Mouse (Mus musculus): Measurements from ENCODE around the gene Tmem120b.

DNA sequence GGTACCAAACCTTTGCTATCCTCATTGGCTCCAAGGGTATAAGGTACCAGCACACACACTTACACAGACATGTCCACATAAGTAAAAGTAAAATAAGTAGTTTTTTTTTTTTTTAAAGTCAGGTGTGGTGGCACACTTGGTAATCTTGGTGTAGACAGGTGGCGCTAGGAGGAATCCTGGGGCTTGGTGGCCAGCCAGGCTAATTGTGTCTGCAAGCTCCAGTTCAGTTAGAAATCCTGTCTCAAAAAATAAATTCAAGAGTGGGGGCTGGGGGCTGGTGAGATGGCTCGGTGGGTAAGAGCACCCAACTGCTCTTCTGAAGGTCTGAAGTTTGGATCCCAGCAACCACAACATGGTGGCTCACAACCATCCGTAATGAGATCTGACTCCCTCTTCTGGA lies 5.1 kb upstream of the Tmem120b start:
- TF ChIP-seq CTCF (IDR thresholded peaks at IDR 0.05 in 2 of 3, conservative IDR thresholded peaks at IDR 0.05 in 1 of 3; ENCODE audit: control insufficient read depth in 1 of 3, insufficient read depth in 1 of 3, low read depth in 2 of 3, low read length in 3 of 3, poor library complexity in 1 of 3, severe bottlenecking in 1 of 3) (no peak), BHLHE40 (IDR thresholded peaks at IDR 0.05; ENCODE audit: borderline replicate concordance, low read depth, low read length) (no peak), MYB (IDR thresholded peaks at IDR 0.05; ENCODE audit: low read depth, low read length) (no peak), MAX (IDR thresholded peaks at IDR 0.05; ENCODE audit: low read length) (no peak), POLR2AphosphoS2 (IDR thresholded peaks at IDR 0.05; ENCODE audit: low read length) (no peak), POLR2A (IDR thresholded peaks at IDR 0.05; ENCODE audit: control insufficient read depth in 1 of 2, insufficient read depth in 1 of 2, low read depth in 1 of 2, low read length in 2 of 2, poor library complexity in 1 of 2) (no peak), MXI1 (IDR thresholded peaks at IDR 0.05; ENCODE audit: low read depth, low read length) (no peak), GABPA (IDR thresholded peaks at IDR 0.05; ENCODE audit: low read depth, low read length) (no peak), MAZ (IDR thresholded peaks at IDR 0.05; ENCODE audit: low read depth, low read length) (no peak), ZNF384 (IDR thresholded peaks at IDR 0.05; ENCODE audit: low read depth, low read length) (no peak)
